ENCODE assay signal across 17 mouse cellular contexts in the genomic region with DNA sequence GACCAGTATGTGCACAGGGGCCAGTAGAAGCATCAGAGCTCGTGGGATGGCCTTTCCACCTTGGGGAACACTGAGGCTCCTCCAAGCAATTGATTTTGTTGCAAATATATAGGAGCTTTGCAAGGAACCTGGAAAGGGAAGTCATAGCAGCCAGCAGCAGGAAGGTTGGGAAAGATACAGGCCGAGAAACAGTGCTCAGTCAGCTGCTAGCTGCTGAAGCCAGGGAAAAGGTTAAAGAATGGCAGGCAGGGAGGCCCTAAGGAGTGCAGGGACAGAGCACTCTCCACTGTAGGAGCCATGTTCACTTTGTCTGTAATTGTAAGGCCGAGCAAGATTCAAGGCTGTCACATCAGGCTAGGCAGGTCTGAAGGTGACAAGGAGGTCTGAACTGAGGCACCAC. TPM values are rescaled to one million over a fixed set of nuclear protein-coding genes. Genes with fewer than 3 reads are reported as not detected.
DNase-seq lines count a peak whose midpoint lies in the region; ATAC-seq and TF ChIP-seq lines count a peak whose summit lies in the region.
"Had no signal": no experiment of that assay in that cellular context is flagged by ENCODE, and none has a peak within 500 bp of the region (broad histone marks: within the 10 kb centered on the region; RNA-seq: fewer than 3 reads in every experiment).

No protein-coding gene starts in this region.

- peaks cover 89% of the 10 kb centered on the region for H3K36me3 ChIP-seq in heart, embryonic 13.5 days
- H3K36me3 ChIP-seq in liver, embryonic 12.5 days, result peaks cover 96% of the 10 kb centered on the region
- H3K36me3 ChIP-seq in liver, embryonic 11.5 days (ENCODE audit: control insufficient read depth, insufficient read depth, low read length), result peaks cover 47% of the 10 kb centered on the region
- H3K36me3 ChIP-seq in liver, postnatal 0 days (replicated peaks; ENCODE audit: insufficient read depth, low read length), result peaks cover 75% of the 10 kb centered on the region

- no peak for DNase-seq in heart, postnatal 14 days
- no peak for DNase-seq in liver, embryonic 11.5 days (ENCODE audit: low spot score)
- no peak for DNase-seq in liver, postnatal 0 days
- DNase-seq in gastrocnemius, adult 8-10 months (ENCODE audit: low spot score in 2 of 2), result no peak
- DNase-seq: adrenal gland, adult 2 months; gastrocnemius, postnatal 10 days; heart, adult 18-20 months; heart, postnatal 10 days; lung, adult 18-20 months; lung, postnatal 14 days; right cerebral cortex, postnatal 4 days had no signal

- no peaks in the 10 kb centered on the region for H3K4me1 ChIP-seq in heart, embryonic 13.5 days
- H3K4me1 ChIP-seq in liver, embryonic 12.5 days, result peaks cover 19% of the 10 kb centered on the region; the same call in 1 of the 2 replicates
- no peaks in the 10 kb centered on the region for H3K4me1 ChIP-seq in liver, embryonic 11.5 days (replicated peaks; ENCODE audit: control insufficient read depth, insufficient read depth, low read length)
- peaks cover 5% of the 10 kb centered on the region for H3K4me1 ChIP-seq in cortical plate, adult 2 months (ENCODE audit: control insufficient read depth, insufficient read depth, low read length)
- 0 out of 2 replicates have a peak, but pooled peaks cover 4% of the 10 kb centered on the region for H3K4me1 ChIP-seq in liver, postnatal 0 days (ENCODE audit: insufficient read depth)
- H3K4me1 ChIP-seq: embryonic facial prominence, embryonic 15.5 days; hindbrain, embryonic 15.5 days had no signal

- no peak for ATAC-seq in heart, embryonic 13.5 days (ENCODE audit: extremely low read depth, insufficient number of reproducible peaks, low FRiP score, low TSS enrichment)
- ATAC-seq in liver, embryonic 12.5 days, result no peak
- no peak for ATAC-seq in liver, embryonic 11.5 days (replicated peaks; ENCODE audit: low FRiP score)
- no peak for ATAC-seq in liver, postnatal 0 days
- ATAC-seq: intestine, postnatal 0 days had no signal

- no peak for TF ChIP-seq POLR2A in cortical plate, adult 2 months (IDR thresholded peaks at IDR 0.05; ENCODE audit: extremely low read depth, insufficient read depth, low read length)

- no peak for TF ChIP-seq CTCF in cortical plate, adult 2 months (IDR thresholded peaks at IDR 0.05; ENCODE audit: extremely low read depth, insufficient read depth, low read length)
- TF ChIP-seq CTCF in liver, postnatal 0 days (IDR thresholded peaks at IDR 0.05; ENCODE audit: low read depth), result no peak

- H3K27ac ChIP-seq in heart, embryonic 13.5 days (replicated peaks), result peak overlapping the region; percentile 39; the same call in 1 of the 2 replicates
- peak overlapping the region; percentile 34; the same call in 1 of the 2 replicates for H3K27ac ChIP-seq in liver, embryonic 12.5 days
- no peak overlapping the region for H3K27ac ChIP-seq in liver, embryonic 11.5 days (ENCODE audit: low read depth, low read length)
- H3K27ac ChIP-seq in cortical plate, adult 2 months (ENCODE audit: insufficient read depth, low read length), result peak overlapping the region; percentile 51
- peak overlapping the region; percentile 2; the same call in 1 of the 2 replicates for H3K27ac ChIP-seq in liver, postnatal 0 days (ENCODE audit: low read depth)
- H3K27ac ChIP-seq: embryonic facial prominence, embryonic 15.5 days; hindbrain, embryonic 15.5 days had no signal

- intact Hi-C loops in heart, postnatal 14 days (cut with DNase I), result no loop called here

- H3K27me3 ChIP-seq in heart, embryonic 13.5 days (replicated peaks), result no peaks in the 10 kb centered on the region
- no peaks in the 10 kb centered on the region for H3K27me3 ChIP-seq in liver, embryonic 12.5 days (replicated peaks)
- H3K27me3 ChIP-seq in liver, embryonic 11.5 days (replicated peaks; ENCODE audit: control insufficient read depth, insufficient read depth, low read length), result no peaks in the 10 kb centered on the region
- no peaks in the 10 kb centered on the region for H3K27me3 ChIP-seq in liver, postnatal 0 days (ENCODE audit: insufficient read depth, low read length)
- H3K27me3 ChIP-seq: embryonic facial prominence, embryonic 15.5 days; hindbrain, embryonic 15.5 days had no signal

- no peak overlapping the region for H3K4me3 ChIP-seq in heart, embryonic 13.5 days
- no peak overlapping the region for H3K4me3 ChIP-seq in liver, embryonic 12.5 days
- no peak overlapping the region for H3K4me3 ChIP-seq in liver, embryonic 11.5 days (ENCODE audit: low read depth, low read length)
- H3K4me3 ChIP-seq in cortical plate, adult 2 months (ENCODE audit: insufficient read depth, low read length), result no peak overlapping the region
- no peak overlapping the region for H3K4me3 ChIP-seq in liver, postnatal 0 days (ENCODE audit: low read depth, low read length)
- H3K4me3 ChIP-seq: embryonic facial prominence, embryonic 15.5 days; hindbrain, embryonic 15.5 days had no signal

- no peaks in the 10 kb centered on the region for H3K9me3 ChIP-seq in heart, embryonic 13.5 days
- H3K9me3 ChIP-seq in liver, embryonic 12.5 days (replicated peaks), result no peaks in the 10 kb centered on the region
- H3K9me3 ChIP-seq in liver, embryonic 11.5 days (ENCODE audit: control insufficient read depth, low read length), result no peaks in the 10 kb centered on the region
- no peaks in the 10 kb centered on the region for H3K9me3 ChIP-seq in liver, postnatal 0 days (ENCODE audit: low read length)
- H3K9me3 ChIP-seq: embryonic facial prominence, embryonic 15.5 days; hindbrain, embryonic 15.5 days had no signal

- no peak overlapping the region for H3K9ac ChIP-seq in heart, embryonic 13.5 days
- no peak overlapping the region for H3K9ac ChIP-seq in liver, embryonic 12.5 days
- H3K9ac ChIP-seq in liver, embryonic 11.5 days (ENCODE audit: low read depth, low read length), result no peak overlapping the region
- no peak overlapping the region for H3K9ac ChIP-seq in liver, postnatal 0 days (replicated peaks)
- H3K9ac ChIP-seq: embryonic facial prominence, embryonic 15.5 days; hindbrain, embryonic 15.5 days had no signal

- no peak for TF ChIP-seq EP300 in liver, postnatal 0 days (IDR thresholded peaks at IDR 0.05; ENCODE audit: low read depth)

- 78% methylated on average over 3 of the region's 3 CpGs for WGBS in heart, embryonic 13.5 days
- WGBS in liver, embryonic 12.5 days (ENCODE audit: insufficient replicate concordance), result 69% methylated on average over 3 of the region's 3 CpGs
- 77% methylated on average over 3 of the region's 3 CpGs for WGBS in liver, embryonic 11.5 days
- 63% methylated on average over 3 of the region's 3 CpGs for WGBS in liver, postnatal 0 days (ENCODE audit: insufficient replicate concordance)

- H3K4me2 ChIP-seq in heart, embryonic 13.5 days, result no peak overlapping the region
- no peak overlapping the region for H3K4me2 ChIP-seq in liver, embryonic 12.5 days
- no peak overlapping the region for H3K4me2 ChIP-seq in liver, embryonic 11.5 days
- H3K4me2 ChIP-seq in liver, postnatal 0 days (ENCODE audit: low read depth, low read length), result no peak overlapping the region
- H3K4me2 ChIP-seq: embryonic facial prominence, embryonic 15.5 days; hindbrain, embryonic 15.5 days had no signal

RNA-seq across cellular contexts. Expression of gene Baz1b, which starts 8.5 kb away (rescaled TPM):
- 21.9 and 24.4 TPM in 2 replicates for polyA plus RNA-seq in heart, embryonic 13.5 days (2015; fragmentation: Nextera tagmentation; extraction: Ambion mirVana)
- 10 to 100 TPM; 43.1 to 44.9 TPM for total RNA-seq in heart, postnatal 14 days (2021)
- polyA plus RNA-seq in liver, embryonic 12.5 days (2016; fragmentation: Nextera tagmentation; extraction: Ambion mirVana), result 35.2 and 37.6 TPM in 2 replicates
- 47.2 and 50.8 TPM in 2 replicates for polyA plus RNA-seq in liver, embryonic 11.5 days (2014; fragmentation: Nextera tagmentation; extraction: Ambion mirVana)
- polyA plus RNA-seq in cortical plate, adult 2 months (2012; rRNA removed), result 58.4 and 61.7 TPM in 2 replicates
- 10.5 and 11.7 TPM in 2 replicates for polyA plus RNA-seq in liver, postnatal 0 days (2015; fragmentation: Nextera tagmentation; extraction: Ambion mirVana)
- total RNA-seq in gastrocnemius, adult 8-10 months (2022), result 10 to 100 TPM; 34.2 to 36.5 (median 35.3) TPM

RNA-seq across cellular contexts. Expression of gene Bcl7b, which starts 10.4 kb away (rescaled TPM):
- polyA plus RNA-seq in heart, embryonic 13.5 days (2015; fragmentation: Nextera tagmentation; extraction: Ambion mirVana), result 33.7 and 38.0 TPM in 2 replicates
- total RNA-seq in heart, postnatal 14 days (2021), result 10 to 100 TPM; 30.0 to 33.1 TPM
- polyA plus RNA-seq in liver, embryonic 12.5 days (2016; fragmentation: Nextera tagmentation; extraction: Ambion mirVana), result 38.2 and 44.3 TPM in 2 replicates
- 52.5 and 52.9 TPM in 2 replicates for polyA plus RNA-seq in liver, embryonic 11.5 days (2014; fragmentation: Nextera tagmentation; extraction: Ambion mirVana)
- polyA plus RNA-seq in cortical plate, adult 2 months (2012; rRNA removed), result 43.7 and 45.3 TPM in 2 replicates
- 30.1 and 32.6 TPM in 2 replicates for polyA plus RNA-seq in liver, postnatal 0 days (2015; fragmentation: Nextera tagmentation; extraction: Ambion mirVana)
- 10 to 100 TPM; 25.2 to 34.5 (median 28.4) TPM for total RNA-seq in gastrocnemius, adult 8-10 months (2022)

RNA-seq across cellular contexts. Expression of gene Tbl2, which starts 29.1 kb away (rescaled TPM):
- 18.0 and 18.1 TPM in 2 replicates for polyA plus RNA-seq in heart, embryonic 13.5 days (2015; fragmentation: Nextera tagmentation; extraction: Ambion mirVana)
- total RNA-seq in heart, postnatal 14 days (2021), result 10 to 100 TPM; 12.3 to 13.5 TPM
- 17.1 and 18.9 TPM in 2 replicates for polyA plus RNA-seq in liver, embryonic 12.5 days (2016; fragmentation: Nextera tagmentation; extraction: Ambion mirVana)
- 24.6 and 29.2 TPM in 2 replicates for polyA plus RNA-seq in liver, embryonic 11.5 days (2014; fragmentation: Nextera tagmentation; extraction: Ambion mirVana)
- polyA plus RNA-seq in cortical plate, adult 2 months (2012; rRNA removed), result 11.7 and 11.9 TPM in 2 replicates
- 10.4 and 12.3 TPM in 2 replicates for polyA plus RNA-seq in liver, postnatal 0 days (2015; fragmentation: Nextera tagmentation; extraction: Ambion mirVana)
- 10 to 100 TPM in 1 of 4 experiments, 1 to 10 TPM in 3; 8.5 to 12.2 (median 8.9) TPM for total RNA-seq in gastrocnemius, adult 8-10 months (2022)
